Mouse (Mus musculus) thymus, adult 2 months (tissue): Measurements from ENCODE around the gene Rrbp1.

ENCODE experiments used
- CTCF ChIP-seq: fragments of 200-500 bp; IDR thresholded peaks from 2 replicates; pipeline ENCODE4 v1.5.1; 2012; ENCODE audit warnings: mild to moderate bottlenecking, control low read depth, low read length, moderate library complexity, borderline replicate concordance; ENCODE audit not compliant: control insufficient read depth, poor library complexity, insufficient read depth; ENCODE audit errors: extremely low read depth
- POLR2A ChIP-seq: fragments of 200-500 bp; IDR thresholded peaks from 2 replicates; pipeline ENCODE4 v1.6.1; 2012; ENCODE audit warnings: mild to moderate bottlenecking, low read length, control low read depth, moderate library complexity; ENCODE audit not compliant: control insufficient read depth, poor library complexity, insufficient read depth; ENCODE audit errors: extremely low read depth

DNA sequence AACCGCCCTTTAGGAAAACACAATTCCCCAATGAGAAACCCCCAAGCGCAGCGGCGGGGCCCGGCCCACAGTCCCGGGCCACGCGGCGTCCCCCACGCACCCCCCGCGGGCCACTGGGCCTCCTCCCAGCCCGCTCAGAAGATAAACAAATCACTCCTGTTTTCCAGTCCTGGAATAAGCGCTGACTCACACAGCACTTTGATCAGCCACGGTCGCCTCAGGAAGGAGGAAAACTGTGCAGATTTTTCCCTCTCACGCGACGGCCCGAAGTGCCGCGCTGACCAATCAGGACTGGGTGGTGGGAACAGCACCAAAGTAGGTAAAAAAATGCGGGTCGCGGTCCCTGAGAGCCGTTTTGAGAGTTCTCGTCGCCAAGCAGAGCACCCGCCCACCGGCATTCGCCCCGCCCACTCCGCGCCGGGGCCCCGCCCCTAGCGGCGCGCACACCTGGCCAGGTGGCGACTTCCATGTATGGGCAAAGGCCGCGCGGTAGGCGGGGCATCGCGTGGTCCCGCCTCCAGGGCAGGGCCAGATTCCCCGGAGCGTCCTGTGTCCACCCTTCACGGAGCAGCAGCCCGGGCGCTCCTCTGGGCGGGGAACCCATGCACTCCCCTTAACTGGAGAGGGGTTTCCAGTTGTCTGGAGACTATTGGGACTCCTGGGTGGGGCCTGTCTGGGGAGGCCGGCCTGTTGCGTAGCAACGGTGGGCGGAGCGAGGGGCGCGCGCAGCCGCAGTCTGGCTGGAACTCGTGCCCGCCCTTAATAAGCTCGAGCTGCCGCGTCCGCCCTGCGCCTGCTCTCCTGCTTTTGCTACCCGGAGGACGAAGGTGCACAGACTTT lies 96.1 kb downstream of the Rrbp1 start, which contains the start of gene Dstn:
- TF ChIP-seq POLR2A (peak; percentile 50; the same call in 1 of the 2 replicates), CTCF (no peak)
